Mouse (Mus musculus) midbrain, embryonic 16.5 days (tissue): ENCODE measurements around the gene Ahdc1. TPM values are rescaled to one million over a fixed set of nuclear protein-coding genes. Genes with fewer than 3 reads are reported as not detected.

ENCODE experiments used
- ATAC-seq: fragments of 200-750 bp; cut with Nextera tagmentation; 2 replicates; pipeline ENCODE4 v1.8.0; 2017; ENCODE audit warnings: moderate TSS enrichment
- H3K27ac ChIP-seq: fragments of 300-500 bp; sonication (generic); 2 replicates; pipeline ENCODE4 v1.5.1; 2014; ENCODE audit warnings: mild to moderate bottlenecking, low read length, mixed read lengths
- H3K27me3 ChIP-seq: fragments of 300-500 bp; sonication (generic); 2 replicates; pipeline ENCODE4 v1.6.1; 2014; ENCODE audit warnings: low read depth, low read length, mixed read lengths; ENCODE audit not compliant: control insufficient read depth, insufficient read depth
- H3K36me3 ChIP-seq: fragments of 300-500 bp; sonication (generic); 2 replicates; pipeline ENCODE4 v1.6.1; 2014; ENCODE audit warnings: mild to moderate bottlenecking, low read length, moderate library complexity, mixed read lengths; ENCODE audit not compliant: control insufficient read depth, insufficient read depth
- H3K4me1 ChIP-seq: fragments of 300-500 bp; sonication (generic); 2 replicates; pipeline ENCODE4 v1.6.1; 2014; ENCODE audit warnings: mild to moderate bottlenecking, low read length, mixed read lengths; ENCODE audit not compliant: control insufficient read depth, insufficient read depth
- H3K4me2 ChIP-seq: fragments of 300-500 bp; sonication (generic); 2 replicates; pipeline ENCODE4 v1.6.1; 2014; ENCODE audit warnings: mild to moderate bottlenecking, low read length, mixed read lengths
- H3K4me3 ChIP-seq: fragments of 300-500 bp; sonication (generic); 2 replicates; pipeline ENCODE4 v1.5.1; 2014; ENCODE audit warnings: low read depth, mild to moderate bottlenecking, low read length, moderate library complexity, mixed read lengths
- H3K9ac ChIP-seq: fragments of 300-500 bp; sonication (generic); 2 replicates; pipeline ENCODE4 v1.6.1; 2014; ENCODE audit warnings: low read depth, low read length, mixed read lengths
- H3K9me3 ChIP-seq: fragments of 300-500 bp; sonication (generic); replicated peaks from 2 replicates; pipeline ENCODE4 v1.6.1; 2014; ENCODE audit warnings: mild to moderate bottlenecking, low read length, mixed read lengths; ENCODE audit not compliant: control insufficient read depth, poor library complexity, severe bottlenecking
- WGBS: fragments of 180-500 bp; shearing (Covaris S2); extraction: QIAGEN DNeasy Blood & Tissue Kit; methylation state at CpG from one replicate; pipeline ENCODE4 v1.1.7; 2014; 5-methylcytosine and 5-hydroxymethylcytosine counted together
- polyA plus RNA-seq: library from polyadenylated mRNA; unstranded; fragments of >200 nt; fragmentation: Nextera tagmentation; extraction: Ambion mirVana; gene quantifications from 2 replicates; pipeline ENCODE4 v1.2.1, GENCODE M21; 2015

Ahdc1 gene
- polyA plus RNA-seq, 1 experiment from 2014 or later: 11.2 TPM

GRCm38 (mm10) chr4:132972101-132972500 is 39.0 kb upstream of the Ahdc1 start:
- no peaks in the 10 kb centered on the region for H3K36me3 ChIP-seq
- no peak overlapping the region for H3K27ac ChIP-seq
- H3K27me3 ChIP-seq: peaks cover 8% of the 10 kb centered on the region
- peaks cover 24% of the 10 kb centered on the region for H3K4me1 ChIP-seq
- no peak overlapping the region for H3K9ac ChIP-seq
- 76% methylated on average over 3 of the region's 3 CpGs for WGBS
- H3K4me2 ChIP-seq: no peak overlapping the region
- H3K9me3 ChIP-seq: no peaks in the 10 kb centered on the region
- H3K4me3 ChIP-seq: no peak overlapping the region
- ATAC-seq: no peak

- no peak for ATAC-seq
- Histone ChIP-seq H3K27me3 (peaks cover 8% of the 10 kb centered on the region), H3K27ac (no peak overlapping the region), H3K9ac (no peak overlapping the region), H3K4me3 (no peak overlapping the region), H3K4me2 (no peak overlapping the region), H3K4me1 (peaks cover 24% of the 10 kb centered on the region), H3K9me3 (no peaks in the 10 kb centered on the region), H3K36me3 (no peaks in the 10 kb centered on the region)
- 17% methylated on average over 2 of the region's 2 CpGs for WGBS
Observed at GRCm38 (mm10) chr4:132972556-132972955, 38.5 kb upstream of the Ahdc1 start.

DNA sequence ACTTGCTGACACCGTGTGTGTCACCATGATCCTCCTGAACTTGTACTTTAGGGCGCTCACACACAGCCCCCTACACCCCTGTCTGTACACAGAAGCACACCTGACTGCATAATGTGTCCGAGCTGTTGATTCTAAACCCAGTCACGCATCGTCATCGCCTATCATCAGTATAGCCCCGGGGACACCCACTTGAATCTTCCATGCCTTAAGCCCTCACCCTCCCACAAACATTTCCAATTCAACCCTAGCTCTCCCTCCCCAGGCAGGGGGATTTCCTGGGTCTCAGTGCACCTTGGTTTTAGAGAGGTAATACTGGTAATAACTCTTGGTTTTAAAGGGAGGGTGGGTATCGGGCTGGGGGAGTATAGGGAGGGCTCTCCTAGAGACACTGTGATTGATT is 37.9 kb upstream of the Ahdc1 start:
- ATAC-seq: no peak

DNA sequence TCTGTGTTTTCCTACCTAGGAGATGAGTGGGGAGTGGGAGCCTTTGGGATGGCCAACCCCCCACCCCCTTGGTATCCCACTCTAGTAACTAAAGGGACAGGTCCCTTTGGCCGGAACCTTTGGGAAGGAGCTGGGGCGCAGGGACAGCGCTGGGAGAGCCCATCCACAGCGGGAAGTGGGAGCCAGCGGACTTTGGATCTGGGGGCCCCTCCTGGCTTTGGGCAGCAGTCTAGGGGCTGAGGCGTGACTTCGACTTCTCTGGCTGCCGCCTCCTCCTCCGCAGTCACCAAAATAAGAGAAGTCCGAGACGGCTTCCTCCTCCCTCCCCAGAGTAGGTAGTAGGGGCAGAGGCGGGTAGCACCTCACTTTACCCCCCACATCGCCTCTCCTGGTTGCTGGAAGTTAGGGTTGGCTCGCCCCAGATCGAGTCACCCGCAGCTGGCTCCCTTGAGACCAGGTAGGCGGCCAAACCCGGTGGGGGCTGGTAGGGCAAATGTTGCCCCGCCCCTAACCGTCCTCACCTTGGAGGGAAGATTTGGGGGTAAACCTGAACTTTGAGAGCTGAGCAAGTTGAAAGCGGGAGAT is 37.2 kb upstream of the Ahdc1 start, which contains the start of gene Fgr:
Fgr (plus strand) TSS at position 282 of the 585 bp plus-strand sequence.
- peaks cover 24% of the 10 kb centered on the region for H3K4me1 ChIP-seq
- peak within 1 kb of the TSS; percentile 39 for H3K4me2 ChIP-seq
- H3K9ac ChIP-seq: no peak within 1 kb of the TSS
- ATAC-seq: no peak
- no peaks in the 10 kb centered on the region for H3K9me3 ChIP-seq
- H3K4me3 ChIP-seq: no peak within 1 kb of the TSS
- peaks cover 8% of the 10 kb centered on the region for H3K27me3 ChIP-seq
- no peaks in the 10 kb centered on the region for H3K36me3 ChIP-seq
- peak within 1 kb of the TSS; percentile 28; the same call in 1 of the 2 replicates for H3K27ac ChIP-seq
- WGBS: 12% methylated on average over 21 of the region's 21 CpGs

More for the DNA sequence above, 37.9 kb upstream of the Ahdc1 start:
- peaks cover 8% of the 10 kb centered on the region for H3K27me3 ChIP-seq
- H3K9me3 ChIP-seq: no peaks in the 10 kb centered on the region
- no peak overlapping the region for H3K9ac ChIP-seq
- 35% methylated on average over 8 of the region's 8 CpGs for WGBS
- no peaks in the 10 kb centered on the region for H3K36me3 ChIP-seq
- H3K4me1 ChIP-seq: peaks cover 24% of the 10 kb centered on the region
- H3K4me2 ChIP-seq: no peak overlapping the region
- no peak overlapping the region for H3K4me3 ChIP-seq
- no peak overlapping the region for H3K27ac ChIP-seq

DNA sequence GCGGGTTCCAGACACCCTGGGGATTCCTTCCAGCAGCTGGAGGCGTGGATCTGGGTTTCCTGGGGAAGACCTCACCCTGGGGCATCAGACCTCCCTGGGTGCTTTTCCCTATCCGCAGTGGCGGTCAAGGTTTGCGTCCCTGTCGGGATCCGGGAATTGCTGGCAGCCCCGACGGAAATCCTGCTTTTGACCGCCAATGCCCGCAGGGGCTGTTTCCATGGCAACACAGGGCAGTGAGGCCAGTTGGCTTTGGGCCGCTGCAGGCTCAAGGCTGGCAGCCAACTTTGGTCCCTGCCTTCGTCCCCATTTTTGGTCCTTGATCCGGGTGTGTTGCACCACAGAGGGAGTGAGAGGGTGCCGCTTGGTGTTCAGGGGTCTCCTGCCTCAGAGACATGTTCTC is 36.2 kb upstream of the Ahdc1 start:
- Histone ChIP-seq H3K27me3 (peaks cover 8% of the 10 kb centered on the region), H3K9ac (no peak overlapping the region), H3K36me3 (no peaks in the 10 kb centered on the region), H3K4me1 (peaks cover 24% of the 10 kb centered on the region), H3K9me3 (no peaks in the 10 kb centered on the region), H3K4me3 (no peak overlapping the region), H3K4me2 (peak overlapping the region; percentile 39), H3K27ac (peak overlapping the region; percentile 28; the same call in 1 of the 2 replicates)
- WGBS: 2% methylated on average over 14 of the region's 15 CpGs
- no peak for ATAC-seq

DNA sequence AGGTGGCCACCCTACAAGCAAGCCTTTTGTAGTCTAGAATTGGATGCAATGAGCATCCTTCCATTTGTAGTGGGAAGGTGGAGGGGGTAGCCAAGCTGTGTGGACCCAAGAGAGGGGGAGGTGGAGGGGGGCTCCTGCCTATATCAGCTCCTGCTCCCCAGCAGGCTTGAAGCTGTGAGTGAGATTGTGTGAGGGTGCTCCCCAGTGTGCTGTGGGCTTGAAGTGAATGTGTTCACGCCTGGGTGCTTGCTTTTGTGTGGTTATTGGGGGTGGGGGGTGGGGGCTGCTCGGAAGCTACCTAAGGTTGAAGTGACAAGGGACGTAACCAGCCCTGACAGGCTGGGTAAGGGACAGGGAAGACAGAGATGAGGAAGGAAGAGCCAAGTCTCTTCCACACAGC is 35.3 kb upstream of the Ahdc1 start:
- peaks cover 8% of the 10 kb centered on the region for H3K27me3 ChIP-seq
- no peak overlapping the region for H3K4me3 ChIP-seq
- H3K9ac ChIP-seq: no peak overlapping the region
- 37% methylated on average over 3 of the region's 3 CpGs for WGBS
- no peak overlapping the region for H3K27ac ChIP-seq
- H3K36me3 ChIP-seq: no peaks in the 10 kb centered on the region
- H3K4me2 ChIP-seq: no peak overlapping the region
- H3K4me1 ChIP-seq: peaks cover 24% of the 10 kb centered on the region
- no peaks in the 10 kb centered on the region for H3K9me3 ChIP-seq
- no peak for ATAC-seq

DNA sequence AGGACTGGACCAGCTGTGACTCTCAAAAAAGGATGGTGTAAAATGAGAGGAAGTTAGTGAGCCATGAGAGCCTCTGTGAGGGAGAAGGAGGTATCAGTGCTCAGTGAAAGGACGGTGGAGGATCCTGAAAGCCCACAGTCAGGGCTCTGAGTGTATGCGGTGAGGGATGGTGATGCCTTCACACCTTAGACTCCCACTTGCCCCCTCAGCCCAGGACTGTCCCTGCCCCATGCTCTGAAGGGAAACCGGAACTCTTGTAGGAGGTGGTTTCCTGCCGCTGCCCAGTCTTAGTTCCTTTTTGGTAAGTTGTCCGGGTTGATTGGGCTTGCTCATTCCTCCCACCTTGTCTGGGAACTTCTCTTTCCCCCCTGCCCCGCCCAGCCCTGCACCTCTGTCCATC is 34.3 kb upstream of the Ahdc1 start:
- Histone ChIP-seq H3K4me1 (peaks cover 26% of the 10 kb centered on the region), H3K4me2 (no peak overlapping the region), H3K9me3 (no peaks in the 10 kb centered on the region), H3K4me3 (no peak overlapping the region), H3K27me3 (peaks cover 8% of the 10 kb centered on the region), H3K27ac (no peak overlapping the region), H3K36me3 (no peaks in the 10 kb centered on the region), H3K9ac (no peak overlapping the region)
- no peak for ATAC-seq
- WGBS: 75% methylated on average over 6 of the region's 6 CpGs

DNA sequence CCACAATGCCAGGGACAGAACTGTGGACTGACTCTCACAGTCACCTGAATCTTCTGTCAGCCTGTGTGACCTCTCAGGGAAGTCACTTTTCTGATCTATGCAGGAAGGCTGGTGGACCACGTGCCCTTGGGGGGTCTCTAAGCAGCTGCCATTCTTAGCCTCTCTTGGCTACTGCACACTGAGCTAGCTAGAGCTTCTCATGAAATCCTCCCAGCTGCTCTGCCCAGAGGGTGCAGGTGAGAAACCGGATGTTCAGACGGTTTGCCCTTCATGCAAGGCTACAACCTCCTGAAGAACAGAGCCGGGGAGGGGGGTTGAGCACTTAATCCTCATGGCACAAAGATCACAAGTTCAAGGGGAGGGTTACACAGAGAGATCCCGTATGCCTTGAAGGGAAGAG is 33.5 kb upstream of the Ahdc1 start:
- Histone ChIP-seq H3K9me3 (no peaks in the 10 kb centered on the region), H3K9ac (no peak overlapping the region), H3K27me3 (peaks cover 8% of the 10 kb centered on the region), H3K4me1 (peaks cover 26% of the 10 kb centered on the region), H3K4me3 (no peak overlapping the region), H3K27ac (no peak overlapping the region), H3K4me2 (no peak overlapping the region), H3K36me3 (no peaks in the 10 kb centered on the region)
- WGBS: 45% methylated on average over 5 of the region's 5 CpGs
- no peak for ATAC-seq

DNA sequence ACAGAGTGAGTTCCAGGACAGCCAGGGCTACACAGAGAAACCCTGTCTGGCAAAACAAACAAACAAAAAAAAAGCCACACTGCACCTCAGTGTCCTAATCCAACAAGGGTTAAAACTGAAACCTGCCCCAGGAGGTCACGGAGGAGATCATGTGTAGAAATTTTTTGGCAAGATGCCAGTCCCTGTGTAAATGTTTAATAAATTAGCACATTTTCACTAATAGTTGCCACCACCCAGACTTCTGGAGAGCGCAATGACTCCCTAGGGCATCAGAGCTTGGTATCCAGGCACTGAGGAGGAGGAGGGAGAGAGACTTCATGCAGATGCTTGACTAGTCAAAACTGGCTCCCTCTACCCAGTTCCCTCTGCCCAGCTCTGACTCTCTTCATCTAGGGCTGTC is 31.9 kb upstream of the Ahdc1 start:
- Histone ChIP-seq H3K27me3 (peaks cover under 1% of the 10 kb centered on the region; the same call in 1 of the 2 replicates), H3K4me2 (no peak overlapping the region), H3K9ac (no peak overlapping the region), H3K9me3 (no peaks in the 10 kb centered on the region), H3K27ac (no peak overlapping the region), H3K4me3 (no peak overlapping the region), H3K36me3 (no peaks in the 10 kb centered on the region), H3K4me1 (peaks cover 20% of the 10 kb centered on the region)
- no peak for ATAC-seq
- 59% methylated on average over 2 of the region's 2 CpGs for WGBS
